Mouse (Mus musculus): Measurements from ENCODE around the gene 5730596B20Rik. TPM values are rescaled to one million over a fixed set of nuclear protein-coding genes. Genes with fewer than 3 reads are reported as not detected.

The 5730596B20Rik gene
- polyA plus RNA-seq, 1 experiment from 2014 or later, result 0.05 TPM

DNA sequence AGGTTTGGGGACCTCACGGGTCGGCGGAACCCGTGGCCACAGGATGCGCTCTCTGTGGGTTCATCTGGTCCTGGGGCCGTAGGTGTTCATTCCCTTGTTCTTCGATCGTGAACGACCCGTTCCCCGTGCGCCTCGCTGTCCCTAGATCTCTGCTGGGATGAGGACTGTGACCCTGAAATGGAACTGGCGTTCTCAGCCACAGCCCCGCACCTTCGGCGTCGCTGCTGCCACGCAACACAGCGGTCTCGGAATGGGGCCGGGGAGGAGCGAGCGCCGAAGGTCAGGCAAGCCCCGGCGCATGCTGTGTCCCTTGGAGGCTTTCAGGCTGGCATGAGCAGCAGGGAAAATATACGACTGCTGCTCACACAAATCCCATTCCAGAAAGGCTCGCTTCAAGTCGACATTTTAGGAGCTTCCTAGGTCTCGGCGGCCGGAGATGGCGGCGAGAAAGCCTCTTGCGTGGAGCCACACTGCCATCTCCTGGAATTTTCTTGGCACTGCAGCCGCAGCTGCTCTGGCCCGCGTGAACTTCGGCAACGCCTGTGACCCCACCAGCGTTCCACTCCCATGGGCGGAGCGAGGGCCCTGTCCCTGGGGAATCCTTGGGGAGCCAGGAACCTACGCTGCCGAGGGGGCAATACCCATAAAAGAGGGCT lies 44.2 kb downstream of the 5730596B20Rik start, which contains the start of gene Hoxa7:
Gene Hoxa7 (minus strand): TSS at position 518 of the 656 bp plus-strand sequence.
- Histone ChIP-seq H3K9ac (ENCODE audit: low read depth, low read length) (no peak within 1 kb of the TSS), H3K4me2 (ENCODE audit: low read depth, low read length) (peak within 1 kb of the TSS; percentile 66), H3K36me3 (ENCODE audit: control insufficient read depth, insufficient read depth) (no peaks in the 10 kb centered on the region), H3K27me3 (ENCODE audit: control insufficient read depth, insufficient read depth, low read depth, low read length) (peaks cover 100% of the 10 kb centered on the region), H3K27ac (ENCODE audit: low read length) (no peak within 1 kb of the TSS), H3K9me3 (replicated peaks; ENCODE audit: control insufficient read depth, low read length) (no peaks in the 10 kb centered on the region), H3K4me1 (ENCODE audit: control insufficient read depth, low read depth, low read length) (peaks cover 3% of the 10 kb centered on the region), H3K4me3 (ENCODE audit: low read depth, low read length) (peak within 1 kb of the TSS; percentile 56)
- WGBS (ENCODE audit: insufficient replicate concordance), result 1% methylated on average over 46 of the region's 46 CpGs
- peak; percentile 13; the same call in 1 of the 2 replicates for ATAC-seq (ENCODE audit: low read depth)

DNA sequence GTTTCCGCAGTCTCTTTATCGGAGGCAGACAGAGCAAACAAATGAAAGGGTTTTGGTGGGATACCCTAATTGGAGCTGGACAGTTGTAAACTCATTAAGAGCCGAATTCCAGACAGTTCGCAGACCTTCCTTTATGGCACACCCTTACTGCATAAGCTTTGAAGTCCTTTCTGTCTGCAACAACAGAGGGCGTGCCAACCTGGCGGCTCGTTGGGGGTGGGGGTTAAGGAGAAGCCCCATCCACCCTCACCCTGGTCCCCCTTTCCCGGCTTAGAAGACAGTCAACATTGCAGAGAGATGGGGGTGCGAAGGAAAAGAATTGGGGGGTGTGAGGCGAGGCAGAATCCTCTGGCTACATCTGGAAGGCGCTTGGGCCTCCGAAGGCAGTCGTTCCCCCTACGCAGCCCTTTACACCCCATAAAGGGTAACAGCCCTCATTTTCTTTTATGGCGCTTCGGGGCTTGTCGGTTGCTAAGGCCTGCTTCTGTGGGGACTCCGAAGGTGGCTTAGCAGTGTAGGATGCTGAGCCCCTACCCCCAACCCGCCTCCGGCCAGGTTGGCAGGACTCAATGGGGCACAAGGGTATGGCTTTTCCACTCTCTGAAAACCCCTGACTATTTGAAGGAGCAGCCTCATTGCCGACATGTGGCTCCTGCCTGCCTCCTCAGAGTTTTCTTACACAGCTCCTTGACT lies 44.8 kb downstream of the 5730596B20Rik start:
- Histone ChIP-seq H3K4me1 (ENCODE audit: control insufficient read depth, low read depth, low read length) (peaks cover 3% of the 10 kb centered on the region), H3K27ac (ENCODE audit: low read length) (no peak overlapping the region)
- ATAC-seq (ENCODE audit: low read depth), result no peak

DNA sequence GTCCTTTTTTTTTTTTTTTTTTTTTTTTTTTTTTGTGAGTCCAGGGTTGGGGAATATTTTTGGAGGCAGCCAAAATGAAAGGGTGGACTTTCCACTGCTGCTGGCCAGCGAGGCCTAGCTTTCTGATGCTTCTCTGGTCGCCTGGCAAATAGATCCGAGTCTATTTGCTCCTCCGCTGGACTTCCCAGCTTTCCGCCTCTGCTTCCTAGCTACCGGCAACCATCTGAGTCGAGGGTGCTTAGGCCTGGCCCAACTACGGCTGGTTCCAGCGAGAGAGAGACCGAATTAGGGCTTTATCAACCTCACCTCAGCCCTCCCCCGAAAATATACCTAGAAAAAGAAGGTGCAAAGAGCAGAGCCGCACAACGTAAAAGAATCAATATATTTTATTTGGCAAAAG lies 45.4 kb downstream of the 5730596B20Rik start:
- Histone ChIP-seq H3K4me3 (ENCODE audit: low read depth, low read length) (no peak overlapping the region), H3K27me3 (ENCODE audit: control insufficient read depth, insufficient read depth, low read depth, low read length) (peaks cover 100% of the 10 kb centered on the region), H3K4me1 (ENCODE audit: control insufficient read depth, low read depth, low read length) (peaks cover 3% of the 10 kb centered on the region), H3K27ac (ENCODE audit: low read length) (no peak overlapping the region), H3K36me3 (ENCODE audit: control insufficient read depth, insufficient read depth) (no peaks in the 10 kb centered on the region), H3K4me2 (ENCODE audit: low read depth, low read length) (no peak overlapping the region), H3K9ac (ENCODE audit: low read depth, low read length) (no peak overlapping the region), H3K9me3 (replicated peaks; ENCODE audit: control insufficient read depth, low read length) (no peaks in the 10 kb centered on the region)
- 30% methylated on average over 13 of the region's 13 CpGs for WGBS (ENCODE audit: insufficient replicate concordance)
- no peak for ATAC-seq (ENCODE audit: low read depth)

More for the DNA sequence above, 44.8 kb downstream of the 5730596B20Rik start:
- Histone ChIP-seq H3K4me3 (ENCODE audit: low read depth, low read length) (peak overlapping the region; percentile 56), H3K9ac (ENCODE audit: low read depth, low read length) (no peak overlapping the region), H3K27me3 (ENCODE audit: control insufficient read depth, insufficient read depth, low read depth, low read length) (peaks cover 100% of the 10 kb centered on the region), H3K9me3 (replicated peaks; ENCODE audit: control insufficient read depth, low read length) (no peaks in the 10 kb centered on the region), H3K36me3 (ENCODE audit: control insufficient read depth, insufficient read depth) (no peaks in the 10 kb centered on the region), H3K4me2 (ENCODE audit: low read depth, low read length) (peak overlapping the region; percentile 66)
- 14% methylated on average over 21 of the region's 21 CpGs for WGBS (ENCODE audit: insufficient replicate concordance)

DNA sequence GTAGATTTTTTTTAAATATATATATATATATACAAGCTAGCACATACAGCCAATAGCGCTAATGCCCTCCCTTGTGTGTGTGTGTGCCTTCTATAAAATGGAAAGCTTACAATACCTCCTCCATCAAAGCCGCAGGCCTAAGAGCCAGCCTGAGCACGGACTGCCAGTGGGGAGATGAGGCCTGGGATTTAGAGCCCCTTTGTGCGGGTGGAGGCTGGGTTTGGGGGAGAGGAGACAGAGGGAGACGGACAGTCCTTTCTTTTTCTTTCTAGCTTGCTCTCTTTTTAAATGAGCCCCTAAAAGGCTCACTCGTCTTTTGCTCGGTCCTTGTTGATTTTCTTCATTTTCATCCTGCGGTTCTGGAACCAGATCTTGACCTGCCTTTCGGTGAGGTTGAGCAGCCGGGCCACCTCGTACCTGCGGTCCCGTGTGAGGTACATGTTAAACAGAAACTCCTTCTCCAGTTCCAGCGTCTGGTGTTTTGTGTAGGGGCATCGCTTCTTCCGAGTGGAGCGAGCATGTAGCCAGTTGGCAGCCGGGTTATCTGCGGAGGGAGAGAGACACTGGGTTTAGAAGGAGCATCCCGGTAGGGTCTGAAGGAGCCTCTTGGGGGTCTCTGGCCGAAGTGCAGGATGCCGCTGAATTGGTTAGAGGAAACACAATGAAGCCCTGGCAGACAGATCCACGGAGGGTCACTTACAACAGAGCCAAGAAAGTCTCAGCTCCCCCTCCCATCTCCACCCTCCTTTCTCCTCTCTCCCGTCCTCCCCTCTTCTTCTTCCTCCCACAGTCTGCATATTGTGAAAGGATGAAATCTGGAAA lies 46.9 kb downstream of the 5730596B20Rik start:
- Histone ChIP-seq H3K9me3 (replicated peaks; ENCODE audit: control insufficient read depth, low read length) (no peaks in the 10 kb centered on the region), H3K4me3 (ENCODE audit: low read depth, low read length) (no peak overlapping the region), H3K9ac (ENCODE audit: low read depth, low read length) (no peak overlapping the region), H3K27ac (ENCODE audit: low read length) (no peak overlapping the region), H3K27me3 (ENCODE audit: control insufficient read depth, insufficient read depth, low read depth, low read length) (peaks cover 98% of the 10 kb centered on the region), H3K4me1 (ENCODE audit: control insufficient read depth, low read depth, low read length) (peaks cover 3% of the 10 kb centered on the region), H3K36me3 (ENCODE audit: control insufficient read depth, insufficient read depth) (no peaks in the 10 kb centered on the region), H3K4me2 (ENCODE audit: low read depth, low read length) (no peak overlapping the region)
- 6% methylated on average over 24 of the region's 24 CpGs for WGBS (ENCODE audit: insufficient replicate concordance)
- no peak for ATAC-seq (ENCODE audit: low read depth)

DNA sequence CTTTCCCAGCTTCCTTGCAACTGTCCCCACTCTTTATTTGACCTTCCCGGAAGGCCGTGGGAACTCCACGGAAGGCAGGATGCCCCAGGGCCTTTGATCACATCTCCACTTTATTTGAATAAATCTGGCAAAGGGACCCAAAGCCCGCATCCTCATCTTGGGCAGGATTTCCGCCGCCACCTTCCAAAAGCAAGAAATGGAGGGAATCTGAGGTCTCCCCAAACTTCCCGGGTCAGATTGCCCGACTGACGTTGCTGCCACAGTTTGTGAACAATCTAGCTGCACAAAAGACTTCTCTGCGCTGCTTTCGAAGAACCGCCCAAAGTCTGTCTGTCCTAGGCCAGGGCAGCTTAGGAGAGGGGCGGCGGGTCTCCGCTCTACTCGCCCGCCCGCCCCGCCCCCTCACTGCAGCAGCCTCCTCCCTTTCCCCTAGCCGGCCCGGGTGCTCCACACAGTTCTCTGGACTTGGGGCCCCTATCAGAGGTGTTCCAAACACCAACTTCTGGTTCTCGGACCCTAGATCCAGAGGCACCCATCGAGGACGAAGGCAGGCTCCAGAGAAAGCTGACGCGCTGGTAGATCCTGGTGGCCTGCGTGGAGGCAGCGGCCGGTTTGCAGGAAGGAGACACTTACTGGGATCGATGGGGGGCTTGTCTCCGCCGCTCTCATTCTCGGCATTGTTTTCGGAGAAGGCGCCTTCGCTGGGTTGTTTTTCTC lies 47.8 kb downstream of the 5730596B20Rik start:
- no peak overlapping the region for H3K4me2 ChIP-seq (ENCODE audit: low read depth, low read length)
- no peak overlapping the region for H3K4me3 ChIP-seq (ENCODE audit: low read depth, low read length)
- ATAC-seq (ENCODE audit: low read depth), result no peak
- H3K27ac ChIP-seq (ENCODE audit: low read length), result no peak overlapping the region
- 1% methylated on average over 36 of the region's 36 CpGs for WGBS (ENCODE audit: insufficient replicate concordance)
- peaks cover 98% of the 10 kb centered on the region for H3K27me3 ChIP-seq (ENCODE audit: control insufficient read depth, insufficient read depth, low read depth, low read length)
- H3K9me3 ChIP-seq (replicated peaks; ENCODE audit: control insufficient read depth, low read length), result no peaks in the 10 kb centered on the region
- H3K36me3 ChIP-seq (ENCODE audit: control insufficient read depth, insufficient read depth), result no peaks in the 10 kb centered on the region
- peaks cover 3% of the 10 kb centered on the region for H3K4me1 ChIP-seq (ENCODE audit: control insufficient read depth, low read depth, low read length)
- H3K9ac ChIP-seq (ENCODE audit: low read depth, low read length), result no peak overlapping the region

DNA sequence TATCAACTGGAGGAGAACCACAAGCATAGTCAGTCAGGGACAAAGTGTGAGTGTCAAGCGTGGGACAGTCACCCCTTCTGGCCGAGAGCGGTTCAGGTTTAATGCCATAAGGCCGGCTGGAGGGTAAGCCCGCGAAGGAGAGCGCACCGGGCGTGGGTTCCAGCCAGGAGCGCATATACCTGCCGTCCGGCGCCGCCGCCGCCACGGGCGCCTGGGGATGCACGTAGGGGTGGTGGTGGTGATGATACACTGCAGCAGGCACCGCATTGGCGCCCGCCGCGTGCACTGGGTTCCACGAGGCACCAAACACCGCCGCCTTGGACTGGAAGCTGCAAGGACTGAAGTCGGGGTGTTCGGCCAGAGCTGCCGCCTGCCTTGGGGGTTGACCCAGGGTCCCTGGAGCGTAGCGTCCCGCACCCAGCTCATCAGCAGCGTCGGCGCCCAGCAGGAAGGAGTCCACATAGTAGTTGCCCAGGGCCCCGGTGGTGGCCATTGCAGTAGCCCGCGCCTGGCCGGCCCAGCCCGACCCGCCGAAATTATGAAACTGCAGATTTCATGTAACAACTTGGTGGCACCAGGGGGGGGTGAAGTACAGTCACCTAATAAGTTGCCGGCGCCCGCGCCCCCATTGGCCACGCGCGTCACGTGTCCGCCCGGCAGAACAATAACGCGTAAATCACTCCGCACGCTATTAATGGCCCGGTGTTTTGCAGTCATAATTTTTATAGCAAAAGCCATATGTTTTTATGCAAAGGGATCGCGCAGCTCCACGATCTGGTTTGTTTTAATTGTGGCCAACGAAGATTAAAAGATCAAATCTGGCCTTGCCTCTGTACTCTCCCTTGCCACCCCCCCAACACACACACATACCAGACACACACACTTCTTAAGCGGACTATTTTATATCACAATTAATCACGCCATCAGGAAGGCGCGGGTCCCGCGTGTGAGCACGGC lies 48.6 kb downstream of the 5730596B20Rik start:
- Histone ChIP-seq H3K4me2 (ENCODE audit: low read depth, low read length) (0 out of 2 replicates have a peak overlapping the region, but pooled peaks have one; percentile 3), H3K36me3 (ENCODE audit: control insufficient read depth, insufficient read depth) (no peaks in the 10 kb centered on the region), H3K4me1 (ENCODE audit: control insufficient read depth, low read depth, low read length) (peaks cover 3% of the 10 kb centered on the region), H3K27me3 (ENCODE audit: control insufficient read depth, insufficient read depth, low read depth, low read length) (peaks cover 98% of the 10 kb centered on the region), H3K9me3 (replicated peaks; ENCODE audit: control insufficient read depth, low read length) (no peaks in the 10 kb centered on the region), H3K27ac (ENCODE audit: low read length) (no peak overlapping the region), H3K9ac (ENCODE audit: low read depth, low read length) (no peak overlapping the region), H3K4me3 (ENCODE audit: low read depth, low read length) (peak overlapping the region; percentile 12; the same call in 1 of the 2 replicates)
- no peak for ATAC-seq (ENCODE audit: low read depth)
- WGBS (ENCODE audit: insufficient replicate concordance), result under 1% methylated on average over 69 of the region's 69 CpGs

DNA sequence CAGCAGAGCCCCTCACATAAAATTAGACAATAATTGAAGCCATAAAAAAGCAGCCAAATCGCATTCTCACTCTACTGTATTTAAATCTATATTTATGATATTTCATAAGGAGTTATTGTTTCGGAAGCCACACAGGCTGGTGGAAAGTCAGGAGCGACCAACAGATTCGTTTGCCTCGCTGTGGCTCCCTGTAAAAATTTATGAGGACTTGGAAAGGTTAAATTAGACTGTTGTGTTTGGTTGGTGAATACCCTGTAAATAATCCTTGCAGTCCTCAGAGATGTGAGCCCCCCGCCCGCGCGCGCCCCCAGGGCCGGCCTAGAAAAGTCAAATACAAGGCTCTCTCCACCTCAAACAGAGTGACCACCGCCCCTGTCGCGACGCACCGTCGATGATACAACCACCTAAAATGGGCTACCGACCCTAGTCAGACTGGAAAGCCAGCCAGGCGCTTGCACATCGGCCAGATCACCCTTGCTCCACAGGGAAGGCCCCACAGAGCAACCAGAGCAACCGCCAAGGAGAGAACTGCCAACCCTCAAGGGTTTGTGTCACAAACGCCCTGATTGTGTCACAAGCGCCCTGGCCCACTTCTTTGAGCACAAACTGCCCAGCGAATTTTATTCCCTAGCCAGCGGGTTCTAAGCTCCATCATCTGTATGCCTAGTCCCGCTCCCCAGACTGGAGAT lies 49.4 kb downstream of the 5730596B20Rik start:
- H3K36me3 ChIP-seq (ENCODE audit: control insufficient read depth, insufficient read depth), result no peaks in the 10 kb centered on the region
- H3K4me2 ChIP-seq (ENCODE audit: low read depth, low read length), result 0 out of 2 replicates have a peak overlapping the region, but pooled peaks have one; percentile 3
- 7% methylated on average over 26 of the region's 26 CpGs for WGBS (ENCODE audit: insufficient replicate concordance)
- no peak overlapping the region for H3K27ac ChIP-seq (ENCODE audit: low read length)
- H3K4me1 ChIP-seq (ENCODE audit: control insufficient read depth, low read depth, low read length), result no peaks in the 10 kb centered on the region
- H3K9me3 ChIP-seq (replicated peaks; ENCODE audit: control insufficient read depth, low read length), result no peaks in the 10 kb centered on the region
- no peak for ATAC-seq (ENCODE audit: low read depth)
- peaks cover 96% of the 10 kb centered on the region for H3K27me3 ChIP-seq (ENCODE audit: control insufficient read depth, insufficient read depth, low read depth, low read length)
- H3K9ac ChIP-seq (ENCODE audit: low read depth, low read length), result no peak overlapping the region
- H3K4me3 ChIP-seq (ENCODE audit: low read depth, low read length), result no peak overlapping the region
